Comparison of ENCODE assay signal across 19 mouse cellular contexts in genomic region chr4:141742381-141742780, GRCm38 (mm10). TPM values are rescaled to one million over a fixed set of nuclear protein-coding genes. Genes with fewer than 3 reads are reported as not detected.
A peak's percentile ranks its signal among the peaks of the same experiment; 100 is the strongest.
DNase-seq lines count a peak whose midpoint lies in the region; ATAC-seq and TF ChIP-seq lines count a peak whose summit lies in the region.
"Had no signal": no experiment of that assay in that cellular context is flagged by ENCODE, and none has a peak within 500 bp of the region (broad histone marks: within the 10 kb centered on the region; RNA-seq: fewer than 3 reads in every experiment).

No protein-coding gene starts in this region.

- no peaks in the 10 kb centered on the region for H3K36me3 ChIP-seq in heart, embryonic 13.5 days
- no peaks in the 10 kb centered on the region for H3K36me3 ChIP-seq in intestine, embryonic 15.5 days
- H3K36me3 ChIP-seq in liver, embryonic 15.5 days (replicated peaks), result no peaks in the 10 kb centered on the region
- H3K36me3 ChIP-seq in midbrain, embryonic 14.5 days (ENCODE audit: control insufficient read depth, insufficient read depth, low read length), result no peaks in the 10 kb centered on the region
- no peaks in the 10 kb centered on the region for H3K36me3 ChIP-seq in hindbrain, postnatal 0 days (ENCODE audit: insufficient read depth, low read length)
- H3K36me3 ChIP-seq: forebrain, embryonic 15.5 days; hindbrain, embryonic 10.5 days; lung, embryonic 15.5 days; neural tube, embryonic 13.5 days had no signal

- no peak overlapping the region for H3K4me2 ChIP-seq in heart, embryonic 13.5 days
- no peak overlapping the region for H3K4me2 ChIP-seq in intestine, embryonic 15.5 days (replicated peaks)
- H3K4me2 ChIP-seq in liver, embryonic 15.5 days, result no peak overlapping the region
- no peak overlapping the region for H3K4me2 ChIP-seq in midbrain, embryonic 14.5 days (ENCODE audit: low read length)
- no peak overlapping the region for H3K4me2 ChIP-seq in hindbrain, postnatal 0 days (ENCODE audit: low read depth, low read length)
- H3K4me2 ChIP-seq: forebrain, embryonic 15.5 days; lung, embryonic 15.5 days; neural tube, embryonic 13.5 days had no signal

- no peak overlapping the region for H3K9ac ChIP-seq in heart, embryonic 13.5 days
- H3K9ac ChIP-seq in intestine, embryonic 15.5 days, result no peak overlapping the region
- no peak overlapping the region for H3K9ac ChIP-seq in liver, embryonic 15.5 days
- H3K9ac ChIP-seq in midbrain, embryonic 14.5 days (replicated peaks; ENCODE audit: low read length), result no peak overlapping the region
- no peak overlapping the region for H3K9ac ChIP-seq in hindbrain, postnatal 0 days (replicated peaks; ENCODE audit: low read length)
- H3K9ac ChIP-seq: forebrain, embryonic 15.5 days; lung, embryonic 15.5 days; neural tube, embryonic 13.5 days had no signal

- H3K4me1 ChIP-seq in heart, embryonic 13.5 days, result peaks cover 20% of the 10 kb centered on the region
- 0 out of 2 replicates have a peak, but pooled peaks cover 9% of the 10 kb centered on the region for H3K4me1 ChIP-seq in intestine, embryonic 15.5 days (replicated peaks)
- peaks cover 34% of the 10 kb centered on the region for H3K4me1 ChIP-seq in liver, embryonic 15.5 days (replicated peaks)
- H3K4me1 ChIP-seq in midbrain, embryonic 14.5 days (ENCODE audit: control insufficient read depth, insufficient read depth, low read length), result no peaks in the 10 kb centered on the region
- H3K4me1 ChIP-seq in hindbrain, postnatal 0 days (ENCODE audit: insufficient read depth, low read length), result no peaks in the 10 kb centered on the region
- H3K4me1 ChIP-seq: forebrain, embryonic 15.5 days; lung, embryonic 15.5 days had no signal

- no peak for TF ChIP-seq CTCF in hindbrain, postnatal 0 days (IDR thresholded peaks at IDR 0.05; ENCODE audit: low read depth)

- 74% methylated on average over 4 of the region's 4 CpGs for WGBS in heart, embryonic 13.5 days
- WGBS in intestine, embryonic 15.5 days, result 87% methylated on average over 4 of the region's 4 CpGs
- 74% methylated on average over 4 of the region's 4 CpGs for WGBS in liver, embryonic 15.5 days (ENCODE audit: insufficient replicate concordance)
- 88% methylated on average over 4 of the region's 4 CpGs for WGBS in midbrain, embryonic 14.5 days
- WGBS in hindbrain, postnatal 0 days, result 84% methylated on average over 4 of the region's 4 CpGs

- H3K27ac ChIP-seq in heart, embryonic 13.5 days (replicated peaks), result peak overlapping the region; percentile 66
- peak overlapping the region; percentile 42; the same call in 1 of the 2 replicates for H3K27ac ChIP-seq in intestine, embryonic 15.5 days
- H3K27ac ChIP-seq in liver, embryonic 15.5 days (replicated peaks), result peak overlapping the region; percentile 77
- no peak overlapping the region for H3K27ac ChIP-seq in midbrain, embryonic 14.5 days (replicated peaks; ENCODE audit: low read depth, low read length)
- H3K27ac ChIP-seq in hindbrain, postnatal 0 days, result no peak overlapping the region
- H3K27ac ChIP-seq: forebrain, embryonic 15.5 days; hindbrain, embryonic 10.5 days; lung, embryonic 15.5 days; neural tube, embryonic 13.5 days had no signal

- H3K4me3 ChIP-seq in heart, embryonic 13.5 days, result no peak overlapping the region
- no peak overlapping the region for H3K4me3 ChIP-seq in intestine, embryonic 15.5 days (replicated peaks)
- no peak overlapping the region for H3K4me3 ChIP-seq in liver, embryonic 15.5 days (replicated peaks)
- H3K4me3 ChIP-seq in midbrain, embryonic 14.5 days (replicated peaks; ENCODE audit: low read depth, low read length), result no peak overlapping the region
- no peak overlapping the region for H3K4me3 ChIP-seq in hindbrain, postnatal 0 days (ENCODE audit: low read length)
- H3K4me3 ChIP-seq: forebrain, embryonic 15.5 days; hindbrain, embryonic 10.5 days; lung, embryonic 15.5 days; neural tube, embryonic 13.5 days had no signal

- DNase-seq in heart, postnatal 36 days, result no peak
- DNase-seq in 3T3-L1 (ENCODE audit: low read depth, low spot score), result peak; percentile 59
- no peak for DNase-seq in midbrain, embryonic 14.5 days
- DNase-seq in hindbrain, postnatal 0 days (ENCODE audit: low spot score), result no peak
- no peak for DNase-seq in urinary bladder, postnatal 14 days (ENCODE audit: low spot score)
- DNase-seq: cerebellum, postnatal 36 days; gastrocnemius, postnatal 10 days had no signal

- H3K9me3 ChIP-seq in heart, embryonic 13.5 days, result no peaks in the 10 kb centered on the region
- H3K9me3 ChIP-seq in intestine, embryonic 15.5 days, result no peaks in the 10 kb centered on the region
- no peaks in the 10 kb centered on the region for H3K9me3 ChIP-seq in liver, embryonic 15.5 days (replicated peaks)
- H3K9me3 ChIP-seq in midbrain, embryonic 14.5 days (ENCODE audit: control insufficient read depth, low read length), result no peaks in the 10 kb centered on the region
- no peaks in the 10 kb centered on the region for H3K9me3 ChIP-seq in hindbrain, postnatal 0 days (ENCODE audit: low read length)
- H3K9me3 ChIP-seq: forebrain, embryonic 15.5 days; hindbrain, embryonic 10.5 days; lung, embryonic 15.5 days; neural tube, embryonic 13.5 days had no signal

- intact Hi-C loops in heart, postnatal 36 days (cut with DNase I), result no loop called here

- ATAC-seq in heart, embryonic 13.5 days (ENCODE audit: extremely low read depth, insufficient number of reproducible peaks, low FRiP score, low TSS enrichment), result no peak
- no peak for ATAC-seq in intestine, embryonic 15.5 days
- ATAC-seq in liver, embryonic 15.5 days (ENCODE audit: insufficient read depth), result no peak
- no peak for ATAC-seq in midbrain, embryonic 14.5 days (ENCODE audit: low FRiP score, low TSS enrichment)
- ATAC-seq in hindbrain, postnatal 0 days, result no peak
- ATAC-seq: activated CD4-positive, CD25-positive, alpha-beta regulatory T cell, adult 4 months; forebrain, embryonic 15.5 days; midbrain, embryonic 16.5 days had no signal

- peaks cover 10% of the 10 kb centered on the region; the same call in 1 of the 2 replicates for H3K27me3 ChIP-seq in heart, embryonic 13.5 days (replicated peaks)
- H3K27me3 ChIP-seq in intestine, embryonic 15.5 days (replicated peaks), result no peaks in the 10 kb centered on the region
- H3K27me3 ChIP-seq in liver, embryonic 15.5 days, result peaks cover 6% of the 10 kb centered on the region; the same call in 1 of the 2 replicates
- H3K27me3 ChIP-seq in midbrain, embryonic 14.5 days (ENCODE audit: control insufficient read depth, insufficient read depth, low read length), result no peaks in the 10 kb centered on the region
- H3K27me3 ChIP-seq in hindbrain, postnatal 0 days (ENCODE audit: insufficient read depth, low read length), result no peaks in the 10 kb centered on the region
- H3K27me3 ChIP-seq: forebrain, embryonic 15.5 days; neural tube, embryonic 13.5 days had no signal

RNA-seq across cellular contexts. Expression of gene Agmat, which starts 4.1 kb away (rescaled TPM):
- polyA plus RNA-seq in heart, embryonic 13.5 days (2015; fragmentation: Nextera tagmentation; extraction: Ambion mirVana), result 1.0 and 1.9 TPM in 2 replicates
- under 1 TPM in 1 of 2 experiments, not detected in 1; 0.19 TPM for total RNA-seq in heart, postnatal 36 days (2021)
- 36.7 and 41.9 TPM in 2 replicates for polyA plus RNA-seq in intestine, embryonic 15.5 days (2015; fragmentation: Nextera tagmentation; extraction: Ambion mirVana)
- polyA plus RNA-seq in liver, embryonic 15.5 days (2015; fragmentation: Nextera tagmentation; extraction: Ambion mirVana), result 20.5 and 26.2 TPM in 2 replicates
- polyA plus RNA-seq in midbrain, embryonic 14.5 days (2014; fragmentation: Nextera tagmentation; extraction: Ambion mirVana), result not detected in 2 replicates
- total RNA-seq in hindbrain, postnatal 0 days (2014; rRNA removed), result 0.72 TPM in 1 of 2 replicates, not detected in the other
- 0.60 and 0.62 TPM in 2 replicates for polyA plus RNA-seq in hindbrain, postnatal 0 days (2015; fragmentation: Nextera tagmentation; extraction: Ambion mirVana)
- total RNA-seq: megakaryocyte progenitor cell, adult 5-6 weeks had no signal
- polyA plus RNA-seq: activated CD4-positive, CD25-positive, alpha-beta regulatory T cell, adult 4 months; forebrain, embryonic 15.5 days; hindbrain, embryonic 10.5 days; midbrain, embryonic 16.5 days; neural tube, embryonic 13.5 days had no signal

RNA-seq across cellular contexts. Expression of gene Ddi2, which starts 19.2 kb away (rescaled TPM):
- polyA plus RNA-seq in heart, embryonic 13.5 days (2015; fragmentation: Nextera tagmentation; extraction: Ambion mirVana), result 13.2 and 15.6 TPM in 2 replicates
- 10 to 100 TPM; 30.7 to 31.0 TPM for total RNA-seq in heart, postnatal 36 days (2021)
- polyA plus RNA-seq in intestine, embryonic 15.5 days (2015; fragmentation: Nextera tagmentation; extraction: Ambion mirVana), result 23.3 and 24.4 TPM in 2 replicates
- 14.8 and 17.2 TPM in 2 replicates for polyA plus RNA-seq in liver, embryonic 15.5 days (2015; fragmentation: Nextera tagmentation; extraction: Ambion mirVana)
- polyA plus RNA-seq in midbrain, embryonic 14.5 days (2014; fragmentation: Nextera tagmentation; extraction: Ambion mirVana), result 9.6 and 12.9 TPM in 2 replicates
- 20.9 and 31.5 TPM in 2 replicates for total RNA-seq in hindbrain, postnatal 0 days (2014; rRNA removed)
- 12.1 and 12.5 TPM in 2 replicates for polyA plus RNA-seq in hindbrain, postnatal 0 days (2015; fragmentation: Nextera tagmentation; extraction: Ambion mirVana)

RNA-seq across cellular contexts. Expression of gene Dnajc16, which starts 48.4 kb away (rescaled TPM):
- 4.0 and 4.2 TPM in 2 replicates for polyA plus RNA-seq in heart, embryonic 13.5 days (2015; fragmentation: Nextera tagmentation; extraction: Ambion mirVana)
- 10 to 100 TPM; 20.3 to 20.5 TPM for total RNA-seq in heart, postnatal 36 days (2021)
- polyA plus RNA-seq in intestine, embryonic 15.5 days (2015; fragmentation: Nextera tagmentation; extraction: Ambion mirVana), result 4.2 and 4.4 TPM in 2 replicates
- 2.0 and 2.2 TPM in 2 replicates for polyA plus RNA-seq in liver, embryonic 15.5 days (2015; fragmentation: Nextera tagmentation; extraction: Ambion mirVana)
- polyA plus RNA-seq in midbrain, embryonic 14.5 days (2014; fragmentation: Nextera tagmentation; extraction: Ambion mirVana), result 6.0 and 6.7 TPM in 2 replicates
- 17.5 and 21.0 TPM in 2 replicates for total RNA-seq in hindbrain, postnatal 0 days (2014; rRNA removed)
- 6.1 and 6.8 TPM in 2 replicates for polyA plus RNA-seq in hindbrain, postnatal 0 days (2015; fragmentation: Nextera tagmentation; extraction: Ambion mirVana)

RNA-seq across cellular contexts. Expression of gene Casp9, which starts 51.0 kb away (rescaled TPM):
- 14.3 and 15.5 TPM in 2 replicates for polyA plus RNA-seq in heart, embryonic 13.5 days (2015; fragmentation: Nextera tagmentation; extraction: Ambion mirVana)
- 1 to 10 TPM; 9.1 to 9.6 TPM for total RNA-seq in heart, postnatal 36 days (2021)
- 21.8 and 22.2 TPM in 2 replicates for polyA plus RNA-seq in intestine, embryonic 15.5 days (2015; fragmentation: Nextera tagmentation; extraction: Ambion mirVana)
- polyA plus RNA-seq in liver, embryonic 15.5 days (2015; fragmentation: Nextera tagmentation; extraction: Ambion mirVana), result 9.7 and 9.9 TPM in 2 replicates
- 18.4 and 18.5 TPM in 2 replicates for polyA plus RNA-seq in midbrain, embryonic 14.5 days (2014; fragmentation: Nextera tagmentation; extraction: Ambion mirVana)
- 25.9 and 29.1 TPM in 2 replicates for total RNA-seq in hindbrain, postnatal 0 days (2014; rRNA removed)
- 17.9 and 20.3 TPM in 2 replicates for polyA plus RNA-seq in hindbrain, postnatal 0 days (2015; fragmentation: Nextera tagmentation; extraction: Ambion mirVana)

RNA-seq across cellular contexts. Expression of gene Rsc1a1, which starts 57.0 kb away (rescaled TPM):
- polyA plus RNA-seq in heart, embryonic 13.5 days (2015; fragmentation: Nextera tagmentation; extraction: Ambion mirVana), result 0.43 and 0.96 TPM in 2 replicates
- total RNA-seq in heart, postnatal 36 days (2021), result under 1 TPM in 1 of 2 experiments, not detected in 1; 1.00 TPM
- polyA plus RNA-seq in intestine, embryonic 15.5 days (2015; fragmentation: Nextera tagmentation; extraction: Ambion mirVana), result not detected in 2 replicates
- 1.2 TPM in 1 of 2 replicates, not detected in the other for polyA plus RNA-seq in liver, embryonic 15.5 days (2015; fragmentation: Nextera tagmentation; extraction: Ambion mirVana)
- not detected in 2 replicates for polyA plus RNA-seq in midbrain, embryonic 14.5 days (2014; fragmentation: Nextera tagmentation; extraction: Ambion mirVana)
- total RNA-seq in hindbrain, postnatal 0 days (2014; rRNA removed), result 3.0 and 13.6 TPM in 2 replicates
- polyA plus RNA-seq in hindbrain, postnatal 0 days (2015; fragmentation: Nextera tagmentation; extraction: Ambion mirVana), result 0.32 TPM in 1 of 2 replicates, not detected in the other
- total RNA-seq: adrenal gland, postnatal 4 days had no signal
- polyA plus RNA-seq: activated CD4-positive, CD25-positive, alpha-beta regulatory T cell, adult 4 months; forebrain, embryonic 15.5 days; kidney, embryonic 14.5 days; lung, embryonic 15.5 days; neural tube, embryonic 13.5 days had no signal

Comparison
In these comparisons a context has a peak if more than half of its experiments do, and no peak if none do; other contexts are left out.
1. H3K27ac ChIP-seq: peak in heart, embryonic 13.5 days (single experiment), intestine, embryonic 15.5 days (single experiment) and liver, embryonic 15.5 days (single experiment); none in midbrain, embryonic 14.5 days (single experiment) and hindbrain, postnatal 0 days (single experiment).